Mouse (Mus musculus) testis, adult 10 weeks (tissue): Measurements from ENCODE around the gene Dap3. TPM values are rescaled to one million over a fixed set of nuclear protein-coding genes. Genes with fewer than 3 reads are reported as not detected.

Experiments
- polyA plus RNA-seq: library from polyadenylated mRNA; stranded (reverse); fragments of 350-450 nt; fragmentation: Illumina TruSeq; extraction: RNeasy Lipid Tissue Mini Kit (QIAGEN cat#74804); gene quantifications from one replicate; pipeline ENCODE4 v1.2.3, GENCODE M21; 2014; ENCODE audit warnings: low read depth, low replicate concordance

Gene Dap3
- 278 TPM for polyA plus RNA-seq

GRCm38 (mm10) chr3:88950576-88951326, at the start of gene Dap3, which contains the start of gene Ash1l:
Dap3 (minus strand) TSS chr3:88951181.
Ash1l (plus strand) TSS chr3:88950622.

DNA sequence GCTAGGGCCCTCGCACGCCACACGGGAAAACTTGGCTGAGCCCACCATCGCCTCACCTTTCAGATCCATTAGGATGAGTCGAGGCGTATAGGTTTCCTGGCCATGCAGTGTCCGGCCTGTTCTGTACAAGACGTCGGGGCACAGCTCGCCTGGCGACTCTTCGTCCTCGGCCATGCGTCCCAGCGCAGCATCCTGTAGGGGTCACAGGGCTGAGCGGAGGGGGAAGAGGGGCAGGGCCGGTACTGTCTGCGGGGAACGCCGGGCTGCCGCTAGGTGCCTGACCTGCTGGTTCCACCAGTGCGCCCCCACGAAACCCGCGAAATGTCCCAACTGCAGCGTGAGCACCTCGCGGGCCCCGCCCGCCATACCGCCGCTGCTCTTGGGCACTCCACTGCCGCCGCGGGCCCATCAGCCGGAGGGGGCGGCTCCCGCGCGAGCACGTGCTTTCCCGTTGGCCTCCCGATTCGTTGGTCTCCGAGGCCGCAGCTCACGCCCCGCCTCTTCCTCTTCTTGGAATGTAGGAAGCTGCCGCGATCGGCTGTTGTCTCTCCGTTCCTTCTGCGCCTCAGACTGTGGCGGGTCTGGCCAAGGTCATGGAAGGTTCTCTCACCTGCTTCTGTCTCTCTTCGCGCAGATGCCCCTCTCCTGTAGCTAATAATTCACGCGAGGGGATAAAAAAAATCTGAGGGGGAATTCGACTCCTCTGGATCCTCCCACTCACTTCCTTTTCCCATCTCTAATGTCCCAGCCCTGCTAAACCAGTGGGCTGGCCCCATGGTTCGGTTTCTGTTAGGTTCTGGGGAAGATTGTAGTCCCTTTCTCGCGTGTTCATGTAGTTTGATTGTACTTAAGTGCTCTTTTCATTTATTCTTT, 37.2 kb downstream of the Dap3 start, which contains the start of gene Msto1:
Msto1 (minus strand) TSS at position 489 of the 873 bp plus-strand sequence.

Other genes with a start within 250 kb of the Dap3 start
- gene Rit1, start 234.3 kb downstream of the Dap3 start, polyA plus RNA-seq, result 10.2 TPM
- 106 TPM for gene Syt11, start 176.0 kb downstream of the Dap3 start, polyA plus RNA-seq
- 14.5 TPM for gene Gon4l, start 116.0 kb downstream of the Dap3 start, polyA plus RNA-seq
- 10.2 TPM for gene Msto1, start 37.2 kb downstream of the Dap3 start, polyA plus RNA-seq
- 25.0 TPM for gene Ash1l, start 559 bp downstream of the Dap3 start, polyA plus RNA-seq
- gene Rusc1, start 142.1 kb upstream of the Dap3 start, polyA plus RNA-seq, result 0.76 TPM
- not detected for gene Gm43738, start 149.9 kb upstream of the Dap3 start, polyA plus RNA-seq
- gene Fdps, start 150.8 kb upstream of the Dap3 start, polyA plus RNA-seq, result 22.2 TPM
- gene Pklr, start 185.0 kb upstream of the Dap3 start, polyA plus RNA-seq, result not detected
- gene Hcn3, start 209.0 kb upstream of the Dap3 start, polyA plus RNA-seq, result 0.08 TPM
- gene Clk2, start 213.6 kb upstream of the Dap3 start, polyA plus RNA-seq, result 13.5 TPM
- gene Scamp3, start 226.3 kb upstream of the Dap3 start, polyA plus RNA-seq, result 8.3 TPM
- not detected for gene Fam189b, start 232.0 kb upstream of the Dap3 start, polyA plus RNA-seq